ENCODE assay signal across 7 mouse cellular contexts in the genomic region with DNA sequence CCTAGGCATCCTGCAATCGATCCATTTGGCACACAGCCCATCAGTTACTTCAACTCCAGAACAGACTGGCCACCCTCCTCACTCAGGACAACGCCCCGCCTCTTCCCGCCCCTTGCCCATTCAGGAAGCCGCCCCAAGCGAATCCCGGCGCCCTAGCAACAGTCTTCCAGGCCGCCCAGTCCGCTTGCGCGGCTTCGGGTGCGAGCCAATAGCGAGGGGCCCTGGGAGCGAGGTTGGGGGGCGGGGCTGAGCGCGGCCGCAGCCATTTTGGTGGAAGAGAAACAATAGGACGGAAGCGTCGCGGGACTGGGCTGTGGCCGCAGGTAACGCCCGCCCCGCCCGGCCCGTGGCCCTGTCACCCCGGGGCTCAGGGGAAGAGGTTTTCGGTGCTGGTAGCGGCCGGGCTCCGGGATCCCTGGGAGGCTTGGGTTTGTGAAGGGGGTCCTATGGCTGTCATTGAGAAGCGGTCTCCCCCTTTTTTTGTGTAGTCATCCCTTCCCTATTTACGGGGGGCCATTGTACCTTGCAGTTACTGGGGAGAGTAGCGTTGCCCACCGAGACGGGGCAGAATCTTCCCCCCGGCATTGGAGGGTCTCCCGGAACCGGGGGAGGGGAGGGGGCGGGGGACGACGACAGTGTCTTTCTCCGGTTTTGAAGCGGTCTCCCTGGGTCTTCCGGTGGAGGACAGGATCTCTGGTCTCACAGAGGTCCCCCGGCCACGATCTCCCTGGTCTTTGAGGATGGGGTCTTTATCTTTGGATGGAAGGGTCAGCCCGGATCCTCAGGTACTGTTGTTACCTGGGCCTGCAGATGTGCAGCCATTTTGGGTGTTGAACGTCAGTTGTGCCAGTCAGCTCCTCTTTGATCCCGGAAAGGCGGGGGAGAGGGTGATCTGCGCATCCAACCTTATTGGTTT. TPM values are rescaled to one million over a fixed set of nuclear protein-coding genes. Genes with fewer than 3 reads are reported as not detected.
DNase-seq lines count a peak whose midpoint lies in the region; ATAC-seq lines count a peak whose summit lies in the region.

A gene (plus strand): TSS at position 249 of the 916 bp plus-strand sequence.

- WGBS in embryonic facial prominence, embryonic 10.5 days, result under 1% methylated on average over 56 of the region's 56 CpGs
- WGBS in limb, embryonic 10.5 days, result under 1% methylated on average over 56 of the region's 56 CpGs
- WGBS in midbrain, embryonic 13.5 days, result under 1% methylated on average over 56 of the region's 56 CpGs

- H3K36me3 ChIP-seq in embryonic facial prominence, embryonic 10.5 days (replicated peaks), result peaks cover 29% of the 10 kb centered on the region
- H3K36me3 ChIP-seq in limb, embryonic 10.5 days, result peaks cover 29% of the 10 kb centered on the region
- H3K36me3 ChIP-seq in midbrain, embryonic 13.5 days, result no peaks in the 10 kb centered on the region; the same call in 1 of the 2 replicates

- peaks cover 61% of the 10 kb centered on the region for H3K4me1 ChIP-seq in embryonic facial prominence, embryonic 10.5 days
- peaks cover 45% of the 10 kb centered on the region for H3K4me1 ChIP-seq in limb, embryonic 10.5 days
- H3K4me1 ChIP-seq in midbrain, embryonic 13.5 days (replicated peaks), result peaks cover 56% of the 10 kb centered on the region

- peak; percentile 98 for DNase-seq in adrenal gland, postnatal 10 days
- DNase-seq in embryonic facial prominence, embryonic 10.5 days (ENCODE audit: low spot score), result peak; percentile 99
- DNase-seq in kidney, adult 11 months, result peak; percentile 97
- peak; percentile 98 for DNase-seq in limb, embryonic 10.5 days (ENCODE audit: low spot score)
- DNase-seq in spleen, adult 12 weeks (ENCODE audit: low spot score), result peak; percentile 86

- H3K27me3 ChIP-seq in embryonic facial prominence, embryonic 10.5 days (replicated peaks; ENCODE audit: low read depth, poor library complexity, severe bottlenecking), result no peaks in the 10 kb centered on the region
- no peaks in the 10 kb centered on the region for H3K27me3 ChIP-seq in limb, embryonic 10.5 days (ENCODE audit: low read depth, poor library complexity, severe bottlenecking)
- no peaks in the 10 kb centered on the region for H3K27me3 ChIP-seq in midbrain, embryonic 13.5 days

- H3K4me3 ChIP-seq in embryonic facial prominence, embryonic 10.5 days, result peak within 1 kb of the TSS; percentile 72
- peak within 1 kb of the TSS; percentile 96 for H3K4me3 ChIP-seq in limb, embryonic 10.5 days
- peak within 1 kb of the TSS; percentile 90 for H3K4me3 ChIP-seq in midbrain, embryonic 13.5 days (replicated peaks)

- ATAC-seq in granulocyte monocyte progenitor cell, adult 5-6 weeks (replicated peaks; ENCODE audit: poor library complexity, severe bottlenecking), result peak; percentile 99
- peak; percentile 99 for ATAC-seq in midbrain, embryonic 13.5 days

- no peaks in the 10 kb centered on the region for H3K9me3 ChIP-seq in embryonic facial prominence, embryonic 10.5 days
- H3K9me3 ChIP-seq in limb, embryonic 10.5 days (replicated peaks), result no peaks in the 10 kb centered on the region
- H3K9me3 ChIP-seq in midbrain, embryonic 13.5 days, result no peaks in the 10 kb centered on the region

- H3K9ac ChIP-seq in midbrain, embryonic 13.5 days (replicated peaks), result peak within 1 kb of the TSS; percentile 98

- peak within 1 kb of the TSS; percentile 91 for H3K4me2 ChIP-seq in midbrain, embryonic 13.5 days (replicated peaks)

- peak within 1 kb of the TSS; percentile 99 for H3K27ac ChIP-seq in embryonic facial prominence, embryonic 10.5 days (replicated peaks)
- peak within 1 kb of the TSS; percentile 99 for H3K27ac ChIP-seq in limb, embryonic 10.5 days
- peak within 1 kb of the TSS; percentile 98 for H3K27ac ChIP-seq in midbrain, embryonic 13.5 days

RNA-seq across cellular contexts. Expression of the gene that starts here (rescaled TPM):
- 10 to 100 TPM; 74.2 to 82.0 TPM for total RNA-seq in adrenal gland, postnatal 10 days (2021)
- 94.0 and 103 TPM in 2 replicates for polyA plus RNA-seq in embryonic facial prominence, embryonic 10.5 days (2016; fragmentation: Nextera tagmentation; extraction: Ambion mirVana)
- total RNA-seq in granulocyte monocyte progenitor cell, adult 5-6 weeks (2014; fragmentation: Nextera tagmentation), result 24.3 and 25.5 TPM in 2 replicates
- total RNA-seq in granulocyte monocyte progenitor cell, adult 5-6 weeks (2017), result 34.4 and 35.8 TPM in 2 replicates
- 93.9 and 121 TPM in 2 replicates for polyA plus RNA-seq in limb, embryonic 10.5 days (2016; fragmentation: Nextera tagmentation; extraction: Ambion mirVana)
- 217 and 238 TPM in 2 replicates for polyA plus RNA-seq in midbrain, embryonic 13.5 days (2015; fragmentation: Nextera tagmentation; extraction: Ambion mirVana)

Comparison
In these comparisons a context has a peak if more than half of its experiments do, and no peak if none do; other contexts are left out.
1. Peak in every context shown above with its lines: DNase-seq, ATAC-seq, H3K4me3 ChIP-seq and H3K27ac ChIP-seq.